Mouse (Mus musculus) heart, postnatal 25 days (tissue): ENCODE measurements at regions not wholly inside any gene's neighbourhood (a gene's known extent, or its start where the extent isn't known, plus 50 kb on each side); places are given as distances from the start of the nearest gene placed in this dataset.
"Not testable (repeated sequence)": the region's sequence is repeated elsewhere in the genome, so short reads cannot be mapped to it uniquely, and the experiment has no call there.

Experiments
- DNase-seq: peaks from one replicate; pipeline ENCODE4 v3.0.0; 2022; ENCODE audit warnings: low spot score
- intact Hi-C: fragments of 180-260 bp; cut with DNase I; formaldehyde crosslinking; loops from one replicate; pipeline ENCODE4 v1.15.1; 2025

- intact Hi-C loops = no loop called here
- DNase-seq = no peak
Measured at GRCm38 (mm10) chr10:119146342-119146741, 93.5 kb downstream of the Cand1 start.

GRCm38 (mm10) chr10:119142866-119143265 lies 97.0 kb downstream of the Cand1 start:
- intact Hi-C loops = no loop called here
- no peak for DNase-seq

GRCm38 (mm10) chr10:119142307-119142706 lies 97.5 kb downstream of the Cand1 start:
- intact Hi-C loops = no loop called here
- no peak for DNase-seq

DNA sequence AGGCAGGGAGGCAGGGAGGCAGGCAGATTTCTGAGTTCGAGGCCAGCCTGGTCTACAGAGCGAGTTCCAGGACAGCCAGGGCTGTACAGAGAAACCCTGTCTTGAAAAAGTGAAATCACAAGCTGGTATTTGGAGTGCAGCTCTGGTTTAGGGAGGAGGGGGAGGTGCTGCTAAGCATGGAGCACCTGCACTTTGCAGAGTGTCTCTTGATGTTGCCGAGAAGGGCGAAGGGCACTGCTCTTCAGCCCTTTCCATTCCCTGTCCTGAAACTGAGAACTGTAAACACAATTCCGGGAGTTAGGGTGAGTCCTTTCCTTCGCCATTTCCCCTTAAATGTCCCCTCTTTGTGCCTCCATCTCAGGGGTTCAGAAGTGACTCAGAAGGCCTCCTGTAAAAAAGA lies 101.6 kb downstream of the Cand1 start:
- intact Hi-C loops = no loop called here
- no peak for DNase-seq

DNA sequence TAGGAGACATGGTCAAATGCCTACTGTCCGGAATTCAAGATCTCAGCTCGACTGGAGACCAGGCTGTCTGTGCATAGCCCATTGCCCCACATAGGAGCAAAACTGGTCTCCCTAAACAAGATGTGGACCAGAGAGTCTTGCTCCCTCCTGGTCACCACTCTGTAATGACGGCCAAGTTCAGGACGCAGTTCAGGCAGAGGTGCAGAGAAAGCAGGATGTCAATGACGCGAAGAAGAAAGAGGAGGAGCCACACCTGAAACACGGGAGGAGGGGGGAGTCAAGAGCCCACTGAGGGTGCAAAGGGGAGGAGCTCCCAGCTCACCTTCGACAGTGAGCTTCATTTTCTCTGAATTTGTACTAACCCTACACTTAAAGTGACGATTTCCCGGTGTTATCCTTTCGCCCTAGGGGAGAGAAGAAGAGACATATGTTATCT lies 104.3 kb downstream of the Cand1 start:
- intact Hi-C loops = no loop called here
- DNase-seq = no peak

- DNase-seq = no peak
- intact Hi-C loops = no loop called here
Measured at GRCm38 (mm10) chr10:119134797-119135488, 104.9 kb downstream of the Cand1 start.

- intact Hi-C loops = no loop called here
- no peak for DNase-seq
Measured at GRCm38 (mm10) chr10:119131977-119132376, 107.9 kb downstream of the Cand1 start.

- no peak for DNase-seq
- intact Hi-C loops = no loop called here
Measured at GRCm38 (mm10) chr10:119130676-119131075, 109.2 kb downstream of the Cand1 start.

GRCm38 (mm10) chr10:119128035-119128434 lies 111.8 kb downstream of the Cand1 start:
- intact Hi-C loops = no loop called here
- no peak for DNase-seq

- intact Hi-C loops = no loop called here
- DNase-seq = no peak
Measured at GRCm38 (mm10) chr10:119123517-119123916, 116.3 kb downstream of the Cand1 start.

GRCm38 (mm10) chr10:119122347-119122746 lies 117.5 kb downstream of the Cand1 start:
- DNase-seq = no peak
- intact Hi-C loops = no loop called here

GRCm38 (mm10) chr10:119121575-119121974 lies 118.3 kb downstream of the Cand1 start:
- no peak for DNase-seq
- intact Hi-C loops = no loop called here

- intact Hi-C loops = no loop called here
- no peak for DNase-seq
Measured at GRCm38 (mm10) chr10:119116843-119117390, 122.9 kb downstream of the Cand1 start.

GRCm38 (mm10) chr10:119115200-119115599 lies 124.7 kb downstream of the Cand1 start:
- intact Hi-C loops, DNase-seq: not testable (repeated sequence)

- intact Hi-C loops = no loop called here
- DNase-seq = no peak
Measured at GRCm38 (mm10) chr10:119114653-119115052, 125.2 kb downstream of the Cand1 start.

GRCm38 (mm10) chr10:119111886-119112285 lies 128.0 kb downstream of the Cand1 start:
- DNase-seq = no peak
- intact Hi-C loops = no loop called here

DNA sequence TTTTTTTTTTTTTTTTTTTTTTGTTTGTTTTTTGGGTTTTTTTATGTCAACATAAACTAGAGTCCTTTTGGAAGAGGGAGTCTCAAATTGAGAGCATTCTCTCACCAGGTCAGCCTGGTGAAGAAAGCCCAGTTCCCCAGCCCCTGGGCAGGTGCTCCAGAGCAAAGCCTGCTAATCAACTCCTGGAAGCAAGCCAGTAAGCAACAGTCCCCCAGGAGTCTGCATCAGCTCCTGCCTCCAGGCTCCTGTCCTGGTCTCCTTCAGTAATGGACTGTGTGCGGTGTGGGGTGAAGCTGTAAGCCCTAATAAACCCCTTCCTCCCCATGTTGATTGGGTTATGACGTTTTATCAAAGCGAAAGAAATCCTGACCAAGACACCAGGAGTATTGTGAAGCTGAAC lies 128.4 kb downstream of the Cand1 start:
- intact Hi-C loops = no loop called here

GRCm38 (mm10) chr10:119110614-119111013 lies 129.2 kb downstream of the Cand1 start:
- intact Hi-C loops = no loop called here

More for the DNA sequence above, 128.4 kb downstream of the Cand1 start:
- DNase-seq = no peak

DNA sequence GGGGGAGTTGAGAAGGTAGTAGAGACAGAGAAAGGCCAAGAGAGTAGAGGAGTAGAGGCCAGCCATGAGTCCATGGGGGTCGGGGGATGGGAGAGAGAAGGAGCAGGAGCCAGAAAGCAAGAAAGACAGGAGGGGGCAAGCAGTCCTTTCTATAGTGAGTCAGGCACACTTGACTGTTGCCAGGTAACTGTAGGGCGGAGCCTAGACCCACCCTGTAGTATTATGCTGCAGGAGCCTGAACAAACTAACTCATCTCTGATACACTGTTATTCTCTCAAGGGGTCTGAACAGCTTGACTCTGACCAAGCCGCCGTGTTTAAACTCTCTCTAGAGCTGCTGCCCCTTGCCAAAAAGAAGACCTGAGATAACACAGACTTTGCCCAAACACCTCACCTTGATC lies 130.6 kb downstream of the Cand1 start:
- intact Hi-C loops = no loop called here
- DNase-seq = no peak

More at GRCm38 (mm10) chr10:119110614-119111013, 129.2 kb downstream of the Cand1 start:
- DNase-seq = no peak

GRCm38 (mm10) chr10:119107728-119108127 lies 132.1 kb downstream of the Cand1 start:
- intact Hi-C loops = no loop called here
- no peak for DNase-seq

DNA sequence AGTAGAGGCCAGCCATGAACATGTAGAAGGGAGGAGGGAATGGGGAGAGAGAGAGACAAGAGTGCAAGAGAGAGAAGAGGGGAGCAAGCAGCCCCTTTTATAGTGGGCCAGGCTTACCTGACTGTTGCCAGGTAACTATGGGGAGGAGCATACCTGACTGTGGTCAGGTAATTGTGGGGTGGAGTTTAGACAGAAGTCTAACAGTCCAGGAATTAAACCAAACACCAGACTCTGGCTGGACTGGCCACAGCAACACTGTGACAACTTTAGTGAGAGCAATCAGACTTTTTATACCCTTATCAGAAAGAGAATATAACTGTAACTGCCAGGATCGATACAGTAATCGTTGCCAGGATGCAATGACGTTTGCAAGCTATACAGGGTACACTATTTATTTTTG lies 133.8 kb downstream of the Cand1 start:
- DNase-seq = no peak
- intact Hi-C loops = no loop called here
